21 mouse cellular contexts compared by ENCODE assay signal in the genomic region with DNA sequence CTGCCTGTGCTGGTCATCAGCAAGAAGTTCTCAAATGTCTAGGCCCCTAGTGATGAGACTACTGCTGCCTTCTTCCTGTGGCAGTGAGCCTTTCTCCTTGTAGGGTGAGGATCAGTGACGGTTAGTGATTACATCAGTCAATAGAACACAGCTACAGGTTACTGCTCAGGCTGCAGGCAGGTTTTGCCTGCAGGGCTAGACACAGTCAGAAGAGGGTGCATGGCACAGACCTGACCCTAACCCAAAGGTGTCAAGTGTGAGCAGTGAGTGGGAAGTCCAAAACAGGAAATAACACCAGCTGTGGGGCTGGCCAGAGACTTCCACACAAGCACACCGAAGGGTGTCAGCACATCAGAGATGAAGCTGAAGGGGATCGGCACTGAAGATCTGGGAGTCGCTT.
DNase-seq lines count a peak whose midpoint lies in the region; ATAC-seq and TF ChIP-seq lines count a peak whose summit lies in the region.
"Had no signal": no experiment of that assay in that cellular context is flagged by ENCODE, and none has a peak within 500 bp of the region (broad histone marks: within the 10 kb centered on the region; RNA-seq: fewer than 3 reads in every experiment).

No protein-coding gene starts in this region.

- no peaks in the 10 kb centered on the region for H3K9me3 ChIP-seq in liver, embryonic 12.5 days (replicated peaks)
- H3K9me3 ChIP-seq: embryonic facial prominence, embryonic 12.5 days; forebrain, embryonic 12.5 days; liver, embryonic 13.5 days; lung, embryonic 15.5 days; midbrain, embryonic 10.5 days had no signal

- WGBS in liver, adult 2 months: 63% methylated on average over 4 of the region's 4 CpGs
- 42% methylated on average over 4 of the region's 4 CpGs for WGBS in liver, embryonic 12.5 days (ENCODE audit: insufficient replicate concordance)

- H3K79me2 ChIP-seq in liver, adult 2 months (ENCODE audit: control insufficient read depth, insufficient read depth, low read length): peaks cover 12% of the 10 kb centered on the region; the same call in 1 of the 2 replicates

- no peak overlapping the region for H3K4me3 ChIP-seq in liver, adult 2 months (ENCODE audit: insufficient read depth, low read depth, low read length)
- H3K4me3 ChIP-seq in liver, embryonic 12.5 days: no peak overlapping the region
- H3K4me3 ChIP-seq: embryonic facial prominence, embryonic 12.5 days; erythroblast, embryonic 14.5 days; forebrain, embryonic 12.5 days; heart, adult 2 months; liver, embryonic 13.5 days; lung, embryonic 15.5 days; midbrain, embryonic 10.5 days had no signal

- peaks cover 11% of the 10 kb centered on the region; the same call in 1 of the 2 replicates for H3K4me1 ChIP-seq in liver, adult 2 months (ENCODE audit: control insufficient read depth, insufficient read depth, low read length)
- H3K4me1 ChIP-seq in liver, embryonic 12.5 days: no peaks in the 10 kb centered on the region; the same call in 1 of the 2 replicates

- H3K4me2 ChIP-seq in liver, embryonic 12.5 days: no peak overlapping the region
- H3K4me2 ChIP-seq: embryonic facial prominence, embryonic 12.5 days; forebrain, embryonic 12.5 days; hindbrain, embryonic 14.5 days; liver, embryonic 13.5 days; lung, embryonic 15.5 days had no signal

- no peak for ATAC-seq in liver, embryonic 12.5 days
- no peak for ATAC-seq in erythroblast, adult 5-6 weeks (replicated peaks; ENCODE audit: low FRiP score, poor library complexity, severe bottlenecking)

- no peak overlapping the region for H3K27ac ChIP-seq in liver, adult 2 months (replicated peaks; ENCODE audit: insufficient read depth, low read depth, low read length)
- no peak overlapping the region for H3K27ac ChIP-seq in liver, embryonic 12.5 days
- H3K27ac ChIP-seq: embryonic facial prominence, embryonic 12.5 days; forebrain, embryonic 12.5 days; heart, adult 2 months; hindbrain, embryonic 14.5 days; liver, embryonic 13.5 days; lung, embryonic 15.5 days had no signal

- TF ChIP-seq POLR2A in liver, adult 2 months (IDR thresholded peaks at IDR 0.05; ENCODE audit: extremely low read depth, insufficient read depth, low read length): no peak

- H3K36me3 ChIP-seq in liver, adult 2 months (ENCODE audit: control insufficient read depth, insufficient read depth, low read length): no peaks in the 10 kb centered on the region; the same call in 1 of the 2 replicates
- H3K36me3 ChIP-seq in liver, embryonic 12.5 days: no peaks in the 10 kb centered on the region
- H3K36me3 ChIP-seq in splenic B cell, adult 2 months (ENCODE audit: control insufficient read depth, insufficient read depth, low read length, poor library complexity, severe bottlenecking): no peaks in the 10 kb centered on the region
- H3K36me3 ChIP-seq: embryonic facial prominence, embryonic 12.5 days; forebrain, embryonic 12.5 days; liver, embryonic 13.5 days; lung, embryonic 15.5 days; midbrain, embryonic 10.5 days had no signal

- no peak overlapping the region for H3K9ac ChIP-seq in liver, adult 2 months (ENCODE audit: low read depth, low read length)
- H3K9ac ChIP-seq in liver, embryonic 12.5 days: no peak overlapping the region
- H3K9ac ChIP-seq: embryonic facial prominence, embryonic 12.5 days; forebrain, embryonic 12.5 days; hindbrain, embryonic 14.5 days; liver, embryonic 13.5 days; lung, embryonic 15.5 days had no signal

- H3K27me3 ChIP-seq in liver, adult 2 months (ENCODE audit: control insufficient read depth, insufficient read depth, low read length): no peaks in the 10 kb centered on the region
- H3K27me3 ChIP-seq in liver, embryonic 12.5 days (replicated peaks): no peaks in the 10 kb centered on the region
- H3K27me3 ChIP-seq in splenic B cell, adult 2 months (ENCODE audit: control insufficient read depth, insufficient read depth, low read length, poor library complexity, severe bottlenecking): no peaks in the 10 kb centered on the region
- H3K27me3 ChIP-seq: embryonic facial prominence, embryonic 12.5 days; forebrain, embryonic 12.5 days; liver, embryonic 13.5 days; lung, embryonic 15.5 days had no signal

- no peak for DNase-seq in liver, adult 2 months (ENCODE audit: extremely low read depth, low read depth, low spot score)
- DNase-seq in urinary bladder, postnatal 14 days (ENCODE audit: low spot score): peak; percentile 6
- DNase-seq in urinary bladder, postnatal 25 days (ENCODE audit: low spot score): no peak
- DNase-seq in induced T-regulatory cell, adult 2 months (ENCODE audit: low read depth): peak; percentile 47
- peak; percentile 4 for DNase-seq in splenic B cell, adult 2 months (ENCODE audit: low read depth, low spot score)
- no peak for DNase-seq in testis, postnatal 10 days (ENCODE audit: low spot score)
- DNase-seq: cerebellum, adult 11-12 months; cerebellum, postnatal 25 days; gastrocnemius, postnatal 36 days; heart, adult 2 months; left cerebral cortex, postnatal 4 days; liver, embryonic 13.5 days; thymus, postnatal 36 days had no signal

- 0 out of 2 replicates have a peak, but pooled peaks have one; percentile 8 for TF ChIP-seq CTCF in liver, adult 2 months (IDR thresholded peaks at IDR 0.05; ENCODE audit: low read depth, low read length)

Comparison
In these comparisons a context has a peak if more than half of its experiments do, and no peak if none do; other contexts are left out.
1. DNase-seq: peak in urinary bladder, postnatal 14 days (single experiment), induced T-regulatory cell, adult 2 months (single experiment) and splenic B cell, adult 2 months (single experiment); none in liver, adult 2 months (single experiment), urinary bladder, postnatal 25 days (single experiment) and testis, postnatal 10 days (single experiment).